Comparison of ENCODE assay signal across 17 mouse cellular contexts in genomic region chr13:34973770-34974169, GRCm38 (mm10). TPM values are rescaled to one million over a fixed set of nuclear protein-coding genes. Genes with fewer than 3 reads are reported as not detected.
DNase-seq lines count a peak whose midpoint lies in the region; ATAC-seq and TF ChIP-seq lines count a peak whose summit lies in the region.
"Had no signal": no experiment of that assay in that cellular context is flagged by ENCODE, and none has a peak within 500 bp of the region (broad histone marks: within the 10 kb centered on the region; RNA-seq: fewer than 3 reads in every experiment).

No protein-coding gene starts in this region.

- peaks cover 17% of the 10 kb centered on the region; the same call in 1 of the 2 replicates for H3K36me3 ChIP-seq in liver, postnatal 0 days (replicated peaks; ENCODE audit: insufficient read depth, low read length)
- H3K36me3 ChIP-seq in liver, embryonic 11.5 days (ENCODE audit: control insufficient read depth, insufficient read depth, low read length), result peaks cover 12% of the 10 kb centered on the region

- no peaks in the 10 kb centered on the region for H3K4me1 ChIP-seq in liver, postnatal 0 days (ENCODE audit: insufficient read depth)
- no peaks in the 10 kb centered on the region for H3K4me1 ChIP-seq in liver, embryonic 11.5 days (replicated peaks; ENCODE audit: control insufficient read depth, insufficient read depth, low read length)
- H3K4me1 ChIP-seq: embryonic facial prominence, embryonic 15.5 days had no signal

- no peaks in the 10 kb centered on the region for H3K27me3 ChIP-seq in liver, postnatal 0 days (ENCODE audit: insufficient read depth, low read length)
- H3K27me3 ChIP-seq in liver, embryonic 11.5 days (replicated peaks; ENCODE audit: control insufficient read depth, insufficient read depth, low read length), result no peaks in the 10 kb centered on the region
- H3K27me3 ChIP-seq: embryonic facial prominence, embryonic 15.5 days; liver, embryonic 12.5 days had no signal

- no peak for ATAC-seq in liver, postnatal 0 days
- no peak for ATAC-seq in liver, embryonic 11.5 days (replicated peaks; ENCODE audit: low FRiP score)
- ATAC-seq in megakaryocyte-erythroid progenitor cell, adult 5-6 weeks (replicated peaks; ENCODE audit: low FRiP score, low TSS enrichment, poor library complexity, severe bottlenecking), result peak; percentile 75
- ATAC-seq: liver, embryonic 12.5 days had no signal

- TF ChIP-seq EP300 in liver, postnatal 0 days (IDR thresholded peaks at IDR 0.05; ENCODE audit: low read depth), result no peak

- no peak overlapping the region for H3K4me3 ChIP-seq in liver, postnatal 0 days (ENCODE audit: low read depth, low read length)
- H3K4me3 ChIP-seq in liver, embryonic 11.5 days (ENCODE audit: low read depth, low read length), result no peak overlapping the region
- H3K4me3 ChIP-seq: embryonic facial prominence, embryonic 15.5 days; liver, embryonic 12.5 days; megakaryocyte, embryonic 14.5 days had no signal

- no peak overlapping the region for H3K9ac ChIP-seq in liver, postnatal 0 days (replicated peaks)
- no peak overlapping the region for H3K9ac ChIP-seq in liver, embryonic 11.5 days (ENCODE audit: low read depth, low read length)
- H3K9ac ChIP-seq: embryonic facial prominence, embryonic 15.5 days; liver, embryonic 12.5 days had no signal

- no peak overlapping the region for H3K27ac ChIP-seq in liver, postnatal 0 days (ENCODE audit: low read depth)
- H3K27ac ChIP-seq in liver, embryonic 11.5 days (ENCODE audit: low read depth, low read length), result no peak overlapping the region
- H3K27ac ChIP-seq: embryonic facial prominence, embryonic 15.5 days; liver, embryonic 12.5 days had no signal

- 22% methylated on average over 1 of the region's 1 CpGs for WGBS in liver, postnatal 0 days (ENCODE audit: insufficient replicate concordance)
- 24% methylated on average over 1 of the region's 1 CpGs for WGBS in liver, embryonic 11.5 days

- H3K9me3 ChIP-seq in liver, postnatal 0 days (ENCODE audit: low read length), result no peaks in the 10 kb centered on the region
- no peaks in the 10 kb centered on the region for H3K9me3 ChIP-seq in liver, embryonic 11.5 days (ENCODE audit: control insufficient read depth, low read length)
- H3K9me3 ChIP-seq: embryonic facial prominence, embryonic 15.5 days; liver, embryonic 12.5 days; megakaryocyte, embryonic 14.5 days had no signal

- H3K4me2 ChIP-seq in liver, postnatal 0 days (ENCODE audit: low read depth, low read length), result no peak overlapping the region
- no peak overlapping the region for H3K4me2 ChIP-seq in liver, embryonic 11.5 days
- H3K4me2 ChIP-seq: embryonic facial prominence, embryonic 15.5 days; liver, embryonic 12.5 days had no signal

- peak; percentile 42 for TF ChIP-seq CTCF in liver, postnatal 0 days (IDR thresholded peaks at IDR 0.05; ENCODE audit: low read depth)

- DNase-seq in embryo, embryonic 11 days, result peak; percentile 21
- DNase-seq in embryo, embryonic 9.5 days (ENCODE audit: extremely low spot score), result no peak
- no peak for DNase-seq in liver, postnatal 0 days
- DNase-seq in liver, embryonic 11.5 days (ENCODE audit: low spot score), result no peak
- DNase-seq in NIH3T3 (ENCODE audit: low read depth), result peak; percentile 7
- DNase-seq in gastrocnemius, postnatal 4 days (ENCODE audit: low spot score in 2 of 2), result no peak
- no peak for DNase-seq in layer of hippocampus, postnatal 10 days (ENCODE audit: low spot score in 2 of 2)
- DNase-seq: cerebellum, adult 9-11 months; heart, postnatal 4 days; kidney, postnatal 10 days; layer of hippocampus, postnatal 36 days had no signal

RNA-seq across cellular contexts. Expression of gene Eci3, which starts 10.2 kb away (rescaled TPM):
- 0.08 TPM in 1 of 2 replicates, not detected in the other for polyA plus RNA-seq in liver, postnatal 0 days (2015; fragmentation: Nextera tagmentation; extraction: Ambion mirVana)
- 0.32 and 0.37 TPM in 2 replicates for polyA plus RNA-seq in liver, embryonic 11.5 days (2014; fragmentation: Nextera tagmentation; extraction: Ambion mirVana)
- not detected in 2 replicates for total RNA-seq in megakaryocyte-erythroid progenitor cell, adult 5-6 weeks (2014; fragmentation: Nextera tagmentation)
- not detected in 2 replicates for total RNA-seq in megakaryocyte-erythroid progenitor cell, adult 5-6 weeks (2017)
- 1 to 10 TPM in 1 of 2 experiments, under 1 TPM in 1; 0.76 to 1.7 TPM for total RNA-seq in gastrocnemius, postnatal 4 days (2021)
- 1 to 10 TPM in 1 of 2 experiments, under 1 TPM in 1; 0.98 to 1.5 TPM for total RNA-seq in layer of hippocampus, postnatal 10 days (2021)
- polyA plus RNA-seq: C2C12; liver, embryonic 12.5 days had no signal

RNA-seq across cellular contexts. Expression of gene 4933417A18Rik, which starts 49.6 kb away (rescaled TPM):
- not detected in 2 replicates for polyA plus RNA-seq in liver, postnatal 0 days (2015; fragmentation: Nextera tagmentation; extraction: Ambion mirVana)
- not detected in 2 replicates for polyA plus RNA-seq in liver, embryonic 11.5 days (2014; fragmentation: Nextera tagmentation; extraction: Ambion mirVana)
- total RNA-seq in megakaryocyte-erythroid progenitor cell, adult 5-6 weeks (2014; fragmentation: Nextera tagmentation), result not detected in 2 replicates
- not detected in 2 replicates for total RNA-seq in megakaryocyte-erythroid progenitor cell, adult 5-6 weeks (2017)
- not detected for total RNA-seq in gastrocnemius, postnatal 4 days (2021)
- not detected for total RNA-seq in layer of hippocampus, postnatal 10 days (2021)
- total RNA-seq: heart, adult 8-10 months; heart, postnatal 4 days; layer of hippocampus, postnatal 36 days had no signal
- polyA plus RNA-seq: C2C12; embryonic facial prominence, embryonic 15.5 days; liver, embryonic 12.5 days had no signal

RNA-seq across cellular contexts. Expression of gene Fam217a, which starts 49.7 kb away (rescaled TPM):
- 0.15 and 0.34 TPM in 2 replicates for polyA plus RNA-seq in liver, postnatal 0 days (2015; fragmentation: Nextera tagmentation; extraction: Ambion mirVana)
- 0.79 and 1.1 TPM in 2 replicates for polyA plus RNA-seq in liver, embryonic 11.5 days (2014; fragmentation: Nextera tagmentation; extraction: Ambion mirVana)
- total RNA-seq in megakaryocyte-erythroid progenitor cell, adult 5-6 weeks (2014; fragmentation: Nextera tagmentation), result 0.77 TPM in 1 of 2 replicates, not detected in the other
- not detected in 2 replicates for total RNA-seq in megakaryocyte-erythroid progenitor cell, adult 5-6 weeks (2017)
- total RNA-seq in gastrocnemius, postnatal 4 days (2021), result under 1 TPM; 0.18 to 0.39 TPM
- under 1 TPM; 0.29 to 0.32 TPM for total RNA-seq in layer of hippocampus, postnatal 10 days (2021)
- polyA plus RNA-seq: C2C12 had no signal

RNA-seq across cellular contexts. Expression of gene Eci2, which starts 53.1 kb away (rescaled TPM):
- 131 and 132 TPM in 2 replicates for polyA plus RNA-seq in liver, postnatal 0 days (2015; fragmentation: Nextera tagmentation; extraction: Ambion mirVana)
- 85.9 and 93.9 TPM in 2 replicates for polyA plus RNA-seq in liver, embryonic 11.5 days (2014; fragmentation: Nextera tagmentation; extraction: Ambion mirVana)
- total RNA-seq in megakaryocyte-erythroid progenitor cell, adult 5-6 weeks (2014; fragmentation: Nextera tagmentation), result 94.1 and 141 TPM in 2 replicates
- 122 TPM in 2 replicates for total RNA-seq in megakaryocyte-erythroid progenitor cell, adult 5-6 weeks (2017)
- 100 to 1,000 TPM; 150 to 151 TPM for total RNA-seq in gastrocnemius, postnatal 4 days (2021)
- total RNA-seq in layer of hippocampus, postnatal 10 days (2021), result 10 to 100 TPM; 58.7 to 58.9 TPM

Comparison
In these comparisons a context has a peak if more than half of its experiments do, and no peak if none do; other contexts are left out.
1. DNase-seq: peak in embryo, embryonic 11 days (single experiment) and NIH3T3 (single experiment); none in embryo, embryonic 9.5 days (single experiment), liver, postnatal 0 days (single experiment), liver, embryonic 11.5 days (single experiment), gastrocnemius, postnatal 4 days (0 of 2) and layer of hippocampus, postnatal 10 days (0 of 2).